Mouse (Mus musculus): ENCODE measurements around the gene Tubb4a. TPM values are rescaled to one million over a fixed set of nuclear protein-coding genes. Genes with fewer than 3 reads are reported as not detected.

Tubb4a gene
- polyA plus RNA-seq (2012; rRNA removed), result 3.5 and 5.0 TPM in 2 replicates

GRCm38 (mm10) chr17:57087049-57087832, at the start of gene Tubb4a:
Tubb4a (minus strand) TSS chr17:57087782.

GRCm38 (mm10) chr17:57105181-57106034, 17.8 kb upstream of the Tubb4a start, which contains the start of gene Tnfsf9:
Tnfsf9 (plus strand) TSS chr17:57105325.

GRCm38 (mm10) chr17:57078336-57078735, 9.2 kb downstream of the Tubb4a start, which contains the start of gene Dennd1c:
Dennd1c (minus strand) TSS chr17:57078514.

GRCm38 (mm10) chr17:57059486-57059977, 28.1 kb downstream of the Tubb4a start, which contains the start of gene Slc25a23:
Slc25a23 (minus strand) TSS chr17:57059863.

GRCm38 (mm10) chr17:57058891-57059485, 28.6 kb downstream of the Tubb4a start, which contains the start of gene Crb3:
Crb3 (plus strand) TSS chr17:57059105.

GRCm38 (mm10) chr17:57041554-57041953, 46.0 kb downstream of the Tubb4a start, which contains the start of gene Slc25a41:
Slc25a41 (minus strand) TSS chr17:57041654.

GRCm38 (mm10) chr17:57030931-57031660, 56.5 kb downstream of the Tubb4a start, which contains the start of gene Khsrp:
Khsrp (minus strand) TSS chr17:57031522.

Other genes with a start within 250 kb of the Tubb4a start
- gene Acsbg2, start 213.3 kb downstream of the Tubb4a start, polyA plus RNA-seq (2012; rRNA removed), result not detected in 2 replicates
- gene 1700061G19Rik, start 212.3 kb downstream of the Tubb4a start, polyA plus RNA-seq (2012; rRNA removed), result 0.18 and 0.25 TPM in 2 replicates
- gene Mllt1, start 152.4 kb downstream of the Tubb4a start, polyA plus RNA-seq (2012; rRNA removed), result 24.1 and 27.8 TPM in 2 replicates
- 23.5 and 26.4 TPM in 2 replicates for gene Acer1, start 105.7 kb downstream of the Tubb4a start, polyA plus RNA-seq (2012; rRNA removed)
- 92.3 and 119 TPM in 2 replicates for gene Clpp, start 97.5 kb downstream of the Tubb4a start, polyA plus RNA-seq (2012; rRNA removed)
- gene Alkbh7, start 90.4 kb downstream of the Tubb4a start, polyA plus RNA-seq (2012; rRNA removed), result 29.2 and 45.8 TPM in 2 replicates
- gene Pspn, start 87.8 kb downstream of the Tubb4a start, polyA plus RNA-seq (2012; rRNA removed), result not detected in 2 replicates
- gene Gtf2f1, start 76.5 kb downstream of the Tubb4a start, polyA plus RNA-seq (2012; rRNA removed), result 19.6 and 20.1 TPM in 2 replicates
- not detected in 2 replicates for gene Gm17949, start 76.3 kb downstream of the Tubb4a start, polyA plus RNA-seq (2012; rRNA removed)
- 44.9 and 45.0 TPM in 2 replicates for gene Khsrp, start 56.3 kb downstream of the Tubb4a start, polyA plus RNA-seq (2012; rRNA removed)
- gene Slc25a41, start 46.1 kb downstream of the Tubb4a start, polyA plus RNA-seq (2012; rRNA removed), result 0.10 TPM in 1 of 2 replicates, not detected in the other
- gene Crb3, start 28.7 kb downstream of the Tubb4a start, polyA plus RNA-seq (2012; rRNA removed), result 122 and 141 TPM in 2 replicates
- 25.5 and 25.6 TPM in 2 replicates for gene Slc25a23, start 27.9 kb downstream of the Tubb4a start, polyA plus RNA-seq (2012; rRNA removed)
- 1.1 and 1.8 TPM in 2 replicates for gene Dennd1c, start 9.3 kb downstream of the Tubb4a start, polyA plus RNA-seq (2012; rRNA removed)
- gene Tnfsf9, start 17.5 kb upstream of the Tubb4a start, polyA plus RNA-seq (2012; rRNA removed), result 1.9 and 3.0 TPM in 2 replicates
- 0.24 TPM in 1 of 2 replicates, not detected in the other for gene Cd70, start 62.0 kb upstream of the Tubb4a start, polyA plus RNA-seq (2012; rRNA removed)
- gene Tnfsf14, start 106.4 kb upstream of the Tubb4a start, polyA plus RNA-seq (2012; rRNA removed), result 0.31 and 0.60 TPM in 2 replicates
- 20.4 and 33.8 TPM in 2 replicates for gene C3, start 140.4 kb upstream of the Tubb4a start, polyA plus RNA-seq (2012; rRNA removed)
- gene Gpr108, start 160.7 kb upstream of the Tubb4a start, polyA plus RNA-seq (2012; rRNA removed), result 36.4 and 37.2 TPM in 2 replicates
- gene Trip10, start 161.7 kb upstream of the Tubb4a start, polyA plus RNA-seq (2012; rRNA removed), result 14.8 and 18.3 TPM in 2 replicates
- 0.59 and 0.63 TPM in 2 replicates for gene Vav1, start 191.3 kb upstream of the Tubb4a start, polyA plus RNA-seq (2012; rRNA removed)